Mouse (Mus musculus) G1E (cell line): ENCODE data around the gene Tnfrsf17. TPM values are rescaled to one million over a fixed set of nuclear protein-coding genes. Genes with fewer than 3 reads are reported as not detected.
"Not testable (repeated sequence)": the region's sequence is repeated elsewhere in the genome, so short reads cannot be mapped to it uniquely, and the experiment has no call there.

Experiments
- ATAC-seq: 2 replicates; pipeline ENCODE4 v1.8.0; 2016; ENCODE audit warnings: mild to moderate bottlenecking; ENCODE audit not compliant: insufficient number of reproducible peaks, poor library complexity, low FRiP score, severe bottlenecking; ENCODE audit errors: extremely low read depth
- DNase-seq: peaks from one replicate; pipeline ENCODE4 v3.0.0; 2012; ENCODE audit warnings: low spot score
- H3K27me3 ChIP-seq: 2 replicates; pipeline ENCODE4 v1.6.1; 2012; ENCODE audit warnings: mild to moderate bottlenecking, low read length, inconsistent platforms; ENCODE audit not compliant: insufficient read depth
- H3K36me3 ChIP-seq: replicated peaks from 2 replicates; pipeline ENCODE3; 2012; ENCODE audit warnings: mild to moderate bottlenecking, inconsistent platforms
- H3K4me1 ChIP-seq: 2 replicates; pipeline ENCODE4 v1.6.1; 2012; ENCODE audit warnings: low read depth, low read length, inconsistent platforms, mixed read lengths; ENCODE audit not compliant: insufficient read depth
- H3K4me3 ChIP-seq: 2 replicates; pipeline ENCODE4 v1.5.1; 2012; ENCODE audit warnings: low read depth, mild to moderate bottlenecking, inconsistent platforms, low read length, moderate library complexity, mixed read lengths
- H3K9me3 ChIP-seq: replicated peaks from 2 replicates; pipeline ENCODE4 v1.6.1; 2012; ENCODE audit warnings: inconsistent platforms
- CTCF ChIP-seq: IDR thresholded peaks from 2 replicates; pipeline ENCODE4 v1.5.1; 2012; ENCODE audit warnings: low read depth, low read length, inconsistent platforms, mixed read lengths
- GATA1 ChIP-seq: IDR thresholded peaks from 2 replicates; pipeline ENCODE4 v1.6.1; 2012; ENCODE audit warnings: borderline replicate concordance, low read length, inconsistent platforms, mixed read lengths
- GATA2 ChIP-seq: IDR thresholded peaks from 2 replicates; pipeline ENCODE4 v1.6.1; 2012; ENCODE audit warnings: low read depth, low read length, inconsistent platforms, borderline replicate concordance
- POLR2AphosphoS5 ChIP-seq: IDR thresholded peaks from 2 replicates; pipeline ENCODE4 v1.6.1; 2012; ENCODE audit warnings: low read depth, low read length, inconsistent platforms; ENCODE audit not compliant: insufficient replicate concordance
- TAL1 ChIP-seq: conservative IDR thresholded peaks from 2 replicates; pipeline ENCODE4 v1.6.1; 2012; ENCODE audit warnings: low read depth, low read length, inconsistent platforms, mixed read lengths
- polyA plus RNA-seq: library from polyadenylated mRNA; stranded (reverse); fragments of >175 nt; gene quantifications from 2 replicates; pipeline ENCODE4 v1.2.3, GENCODE M21; 2012
- total RNA-seq, 2 experiments: library from RNA; stranded (forward) in 1 of 2; stranded (reverse) in 1 of 2; fragments of 200-1000 nt in 1 of 2; fragments of >200 nt in 1 of 2; fragmentation: Nextera tagmentation in 1 of 2; gene quantifications; 2 replicates each; pipeline ENCODE4 v1.2.3; 2014 to 2017

Tnfrsf17 gene
- total and polyA plus RNA-seq, 3 experiments, result not detected

DNA sequence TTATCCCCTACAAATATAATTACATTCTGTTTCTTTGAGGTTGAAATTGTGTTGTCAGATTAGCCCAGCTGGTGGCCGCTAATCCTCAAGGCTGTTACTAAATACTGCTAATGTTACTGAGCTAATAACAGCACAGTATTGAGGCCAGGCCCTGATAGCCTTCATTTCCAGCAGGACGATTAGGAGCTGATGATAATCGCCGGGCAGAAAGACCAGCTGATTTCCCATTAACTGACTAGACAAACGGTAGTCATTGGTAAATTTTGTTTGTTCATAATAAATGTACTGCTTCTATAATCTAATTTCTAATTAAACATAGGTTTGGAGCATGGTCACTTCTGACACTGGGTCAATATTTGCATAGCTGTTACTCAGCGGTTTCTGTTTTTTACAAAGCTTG lies 34.8 kb upstream of the Tnfrsf17 start:
- H3K4me1 ChIP-seq, result no peaks in the 10 kb centered on the region
- ATAC-seq (no peak), DNase-seq (no peak)
- TF ChIP-seq GATA2, result no peak
- no peak for TF ChIP-seq GATA1
- no peak for TF ChIP-seq TAL1
- TF ChIP-seq POLR2AphosphoS5, result no peak
- no peak for TF ChIP-seq CTCF
- H3K36me3 ChIP-seq, result no peaks in the 10 kb centered on the region
- H3K9me3 ChIP-seq, result no peaks in the 10 kb centered on the region
- H3K27me3 ChIP-seq, result peaks cover 2% of the 10 kb centered on the region; the same call in 1 of the 2 replicates
- no peak overlapping the region for H3K4me3 ChIP-seq

DNA sequence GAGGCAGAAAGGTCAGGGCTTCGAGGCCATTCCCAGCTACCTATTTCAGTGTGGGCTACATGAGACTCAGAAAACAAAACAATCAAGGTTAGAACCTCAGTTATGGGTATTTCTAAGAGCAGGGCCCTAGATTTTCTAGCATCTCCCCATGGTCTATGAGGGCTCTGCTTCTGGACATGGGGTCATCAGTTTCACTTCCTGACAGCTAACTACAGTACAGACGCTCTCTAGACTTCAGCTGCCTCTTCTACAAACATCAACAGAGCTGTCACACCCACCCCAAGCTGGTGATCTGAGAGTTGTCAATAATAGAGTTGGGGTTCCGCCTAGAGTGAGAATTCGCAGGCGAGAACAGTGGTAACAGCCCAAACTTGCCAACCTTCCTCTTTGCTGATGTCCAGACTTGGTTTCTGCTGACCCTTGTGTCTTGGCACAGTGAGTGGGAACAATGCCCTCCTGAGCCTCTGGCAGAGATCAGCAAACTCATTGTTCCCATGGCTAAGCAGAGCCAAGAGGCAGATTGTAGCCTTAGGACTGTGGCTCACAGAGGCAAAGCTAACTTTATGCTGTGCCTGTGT lies 30.9 kb upstream of the Tnfrsf17 start:
- TF ChIP-seq POLR2AphosphoS5, result no peak
- no peak for TF ChIP-seq CTCF
- no peak for TF ChIP-seq GATA1
- no peak for TF ChIP-seq GATA2
- TF ChIP-seq TAL1, result no peak
- Histone ChIP-seq H3K27me3 (peaks cover 2% of the 10 kb centered on the region; the same call in 1 of the 2 replicates), H3K36me3 (no peaks in the 10 kb centered on the region), H3K4me3 (no peak overlapping the region), H3K9me3 (no peaks in the 10 kb centered on the region), H3K4me1 (0 out of 2 replicates have a peak, but pooled peaks cover 7% of the 10 kb centered on the region)
- no peak for ATAC-seq
- DNase-seq, result no peak

DNA sequence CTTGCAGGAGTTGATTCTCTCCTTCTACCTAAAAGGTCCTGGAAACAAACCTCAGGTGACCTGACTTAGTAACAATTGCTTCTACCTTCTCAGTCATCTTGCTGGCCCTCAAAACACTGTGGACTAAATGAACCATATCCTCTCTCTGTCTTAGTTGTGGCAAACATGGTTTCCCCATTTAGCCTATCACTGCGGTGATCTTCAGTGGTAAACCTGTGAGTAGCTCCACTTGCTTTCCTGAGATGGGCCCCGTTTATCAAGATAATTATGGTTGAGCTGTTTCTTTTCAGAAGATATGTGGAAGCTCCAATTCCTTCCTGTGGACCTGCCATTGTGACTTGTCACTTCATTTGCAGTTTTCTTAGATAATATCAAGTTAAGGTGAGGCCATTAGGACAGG lies 28.7 kb upstream of the Tnfrsf17 start:
- H3K36me3 ChIP-seq, result no peaks in the 10 kb centered on the region
- no peak overlapping the region for H3K4me3 ChIP-seq
- 0 out of 2 replicates have a peak, but pooled peaks cover 7% of the 10 kb centered on the region for H3K4me1 ChIP-seq
- H3K9me3 ChIP-seq, result peaks cover 10% of the 10 kb centered on the region
- TF ChIP-seq GATA2 (no peak), GATA1 (no peak), POLR2AphosphoS5 (no peak), CTCF (no peak), TAL1 (no peak)
- ATAC-seq (no peak), DNase-seq (no peak)
- no peaks in the 10 kb centered on the region for H3K27me3 ChIP-seq

DNA sequence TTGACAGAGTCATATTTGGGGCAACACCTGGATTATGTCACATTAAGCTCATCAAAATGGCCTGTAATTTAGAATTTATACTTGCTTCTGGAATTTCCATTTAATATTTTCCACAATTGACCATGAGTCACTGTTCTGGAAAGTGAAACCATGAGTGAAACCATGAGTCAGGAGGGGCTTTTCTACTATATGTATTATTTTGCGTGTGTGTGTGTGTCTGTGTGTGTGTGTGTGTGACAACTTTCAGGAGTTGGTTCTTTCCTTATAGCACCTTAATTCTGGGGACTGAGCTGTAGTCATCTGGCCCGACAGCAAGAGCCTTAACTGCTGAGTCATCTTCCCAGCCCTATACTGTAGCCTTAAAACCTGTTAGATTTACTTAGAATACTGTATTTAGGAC lies 27.7 kb upstream of the Tnfrsf17 start:
- DNase-seq (no peak), ATAC-seq (no peak)
- Histone ChIP-seq H3K4me1 (0 out of 2 replicates have a peak, but pooled peaks cover 7% of the 10 kb centered on the region), H3K4me3 (no peak overlapping the region), H3K36me3 (no peaks in the 10 kb centered on the region), H3K27me3 (no peaks in the 10 kb centered on the region), H3K9me3 (peaks cover 14% of the 10 kb centered on the region)
- TF ChIP-seq TAL1 (no peak), POLR2AphosphoS5 (no peak), GATA1 (no peak), GATA2 (no peak), CTCF (no peak)

DNA sequence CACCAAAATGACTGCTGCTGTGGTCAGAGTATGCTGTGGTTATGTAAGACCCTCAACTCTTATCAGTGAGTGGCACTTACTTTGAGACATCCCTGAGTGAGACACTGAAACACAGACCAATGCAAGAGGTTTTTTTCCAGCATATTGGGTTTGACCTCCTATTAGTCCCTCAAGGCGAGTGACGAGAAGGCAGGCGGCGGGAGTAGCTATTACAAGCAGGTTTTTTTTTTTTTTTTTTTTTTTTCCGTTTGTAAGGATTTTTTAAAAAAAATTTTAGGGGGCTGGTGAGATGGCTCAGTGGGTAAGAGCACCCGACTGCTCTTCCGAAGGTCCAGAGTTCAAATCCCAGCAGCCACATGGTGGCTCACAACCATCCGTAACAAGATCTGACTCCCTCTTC lies 24.7 kb upstream of the Tnfrsf17 start:
- not testable (repeated sequence) for ATAC-seq, H3K4me1 ChIP-seq, DNase-seq, H3K27me3 ChIP-seq, H3K4me3 ChIP-seq, H3K36me3 ChIP-seq
- peaks cover 14% of the 10 kb centered on the region for H3K9me3 ChIP-seq

DNA sequence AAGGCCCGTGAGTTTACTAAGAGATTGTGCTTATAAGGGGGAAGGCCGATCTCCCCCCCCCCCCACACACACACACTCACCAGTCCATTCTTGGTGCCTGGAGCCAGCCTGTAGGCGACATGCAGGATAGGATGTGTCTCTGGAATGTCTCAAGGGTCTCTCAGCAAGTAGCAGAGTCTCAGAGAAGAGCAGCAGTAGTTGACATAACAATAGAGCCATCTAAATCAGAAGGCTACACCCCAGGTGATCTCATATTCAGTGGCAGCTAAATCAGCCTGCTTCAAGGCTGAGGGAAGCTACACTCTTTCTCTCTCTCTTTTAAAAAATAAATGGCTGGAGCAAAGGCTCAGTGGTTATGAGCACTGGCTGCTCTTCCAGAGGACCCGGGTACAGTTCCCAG lies 18.0 kb upstream of the Tnfrsf17 start:
- not testable (repeated sequence) for H3K36me3 ChIP-seq, ATAC-seq, H3K4me3 ChIP-seq, H3K4me1 ChIP-seq, DNase-seq, H3K27me3 ChIP-seq, H3K9me3 ChIP-seq

DNA sequence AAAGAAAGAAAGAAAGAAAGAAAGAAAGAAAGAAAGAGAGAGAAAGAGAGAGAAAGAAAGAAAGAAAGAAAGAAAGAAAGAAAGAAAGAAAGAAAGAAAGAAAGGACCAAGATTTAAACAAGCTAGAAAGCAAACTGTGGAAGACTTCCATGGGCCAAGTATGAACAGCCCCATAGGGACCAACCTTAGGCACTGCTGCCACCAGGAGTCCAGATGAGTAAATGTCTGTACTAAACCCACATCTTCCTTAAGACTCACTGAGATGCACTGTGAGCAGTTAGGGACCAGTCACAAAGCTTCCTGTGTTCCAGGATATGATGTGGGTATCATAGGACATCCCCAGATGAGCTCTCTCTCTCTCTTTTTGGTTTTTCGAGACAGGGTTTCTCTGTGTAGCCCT lies 15.9 kb upstream of the Tnfrsf17 start:
- not testable (repeated sequence) for H3K36me3 ChIP-seq, H3K4me3 ChIP-seq, DNase-seq, H3K4me1 ChIP-seq, H3K9me3 ChIP-seq, H3K27me3 ChIP-seq
- peak; percentile 34; the same call in 1 of the 2 replicates for ATAC-seq
